Mouse (Mus musculus): Measurements from ENCODE around the gene Fbxo2.
"Not testable (repeated sequence)": the region's sequence is repeated elsewhere in the genome, so short reads cannot be mapped to it uniquely, and the experiment has no call there.

The Fbxo2 gene

GRCm38 (mm10) chr4:148160436-148161390 is at the start of gene Fbxo2, which contains the start of gene Fbxo44:
Fbxo2 (plus strand) TSS chr4:148160621.
Fbxo44 (minus strand) TSS chr4:148160482.
- DNase-seq = no peak

- no peak for DNase-seq
Observed at GRCm38 (mm10) chr4:148112519-148112918, 47.9 kb upstream of the Fbxo2 start.

- peak; percentile 87 for DNase-seq
Observed at GRCm38 (mm10) chr4:148114758-148115391, 45.5 kb upstream of the Fbxo2 start.

- DNase-seq = peak; percentile 59
Observed at GRCm38 (mm10) chr4:148115467-148115866, 45.0 kb upstream of the Fbxo2 start.

- no peak for DNase-seq
Observed at GRCm38 (mm10) chr4:148116657-148117056, 43.8 kb upstream of the Fbxo2 start.

DNA sequence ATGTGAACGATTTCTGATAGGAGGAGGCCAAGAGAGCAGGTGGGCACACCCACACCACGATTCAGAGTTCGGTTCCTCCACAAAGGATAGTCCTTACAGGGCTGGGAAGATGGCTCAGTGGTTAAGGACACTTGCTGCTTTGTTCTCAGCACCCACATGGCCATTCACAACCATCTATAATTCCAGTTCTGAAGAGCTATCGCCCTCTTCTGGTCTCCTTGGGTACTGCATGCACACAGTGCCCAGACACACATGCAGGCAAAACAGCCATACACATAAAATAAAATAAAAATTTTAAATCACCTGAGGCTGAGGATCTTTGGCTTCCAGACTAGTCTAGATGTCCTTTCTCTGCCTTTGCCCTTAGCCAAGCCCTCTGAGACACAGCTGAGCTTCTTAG is 43.0 kb upstream of the Fbxo2 start:
- DNase-seq = no peak

GRCm38 (mm10) chr4:148119578-148119977 is 40.8 kb upstream of the Fbxo2 start:
- DNase-seq = not testable (repeated sequence)

DNA sequence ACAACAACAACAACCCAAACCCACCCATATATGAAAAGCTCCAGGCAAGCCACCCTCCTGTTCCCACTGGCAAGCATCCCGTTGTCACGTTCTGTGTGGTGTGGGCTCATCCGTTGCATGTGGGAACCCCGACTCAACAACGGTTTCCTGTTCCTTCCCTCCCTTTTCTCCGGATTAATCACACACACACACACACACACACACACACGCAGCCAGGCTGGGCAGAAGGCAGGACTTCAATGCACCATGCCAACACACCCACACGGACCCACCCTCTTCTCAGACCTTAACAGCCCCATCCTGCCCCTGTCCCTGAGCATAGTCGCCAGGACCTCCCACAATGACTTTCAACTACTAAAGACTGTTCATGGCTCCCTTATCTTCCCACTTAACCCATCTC is 39.9 kb upstream of the Fbxo2 start:
- no peak for DNase-seq

GRCm38 (mm10) chr4:148121362-148121761 is 39.1 kb upstream of the Fbxo2 start:
- no peak for DNase-seq

DNA sequence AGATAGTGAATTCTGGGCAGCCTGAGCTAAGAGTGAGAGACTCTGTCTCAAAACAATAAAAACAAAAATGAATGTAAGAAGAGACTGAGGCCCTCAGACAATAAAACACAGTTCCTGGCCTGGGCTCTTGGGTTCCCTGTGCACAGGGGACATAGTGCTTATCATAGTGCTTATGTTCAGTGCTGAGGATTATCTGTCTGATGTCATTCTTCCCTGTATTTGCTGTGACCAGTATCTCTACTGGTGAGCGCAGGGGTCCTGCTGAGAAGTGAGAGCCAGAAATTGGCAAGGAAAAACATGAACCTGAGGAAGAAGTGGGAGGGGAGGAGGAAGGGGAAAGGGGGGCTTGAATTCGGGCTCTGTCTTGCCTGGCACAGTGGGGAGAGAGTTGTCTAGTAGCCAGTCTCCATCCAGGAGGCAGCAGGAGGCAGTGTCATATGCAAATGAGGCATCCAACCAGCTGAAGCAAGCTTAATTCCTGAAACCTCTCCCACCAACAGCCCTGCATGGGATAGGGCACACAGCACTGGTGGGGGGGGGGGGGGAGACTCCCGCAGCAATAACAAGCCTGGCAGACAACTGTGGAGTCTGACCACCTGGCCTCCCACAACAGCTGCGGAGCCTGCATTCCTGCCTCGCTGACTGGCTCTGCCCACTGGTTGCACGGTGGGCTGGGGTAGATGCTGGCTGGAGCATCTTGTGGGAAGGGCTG is 38.3 kb upstream of the Fbxo2 start:
- no peak for DNase-seq

- DNase-seq = no peak
Observed at GRCm38 (mm10) chr4:148122694-148123066, 37.7 kb upstream of the Fbxo2 start.

GRCm38 (mm10) chr4:148128241-148128640 is 32.2 kb upstream of the Fbxo2 start:
- DNase-seq = no peak

DNA sequence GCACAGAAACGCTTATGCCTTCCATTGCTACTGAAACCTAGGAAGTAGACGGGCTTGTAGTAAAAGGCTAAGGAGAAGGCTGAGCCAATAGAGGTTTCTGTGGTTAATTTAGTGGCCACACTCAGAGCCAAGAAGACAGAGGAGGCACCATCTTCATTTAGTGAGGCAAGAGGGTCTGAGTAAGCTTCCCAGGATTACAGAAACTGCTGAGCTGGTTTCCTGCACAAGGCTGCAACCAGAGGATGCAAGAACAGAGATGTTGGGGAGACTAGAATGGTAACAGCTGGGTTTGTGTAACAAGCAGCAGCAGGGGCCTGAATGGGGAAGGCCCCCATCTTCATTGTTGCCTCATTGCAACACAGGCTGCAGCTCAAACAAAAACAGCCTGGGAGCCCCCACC is 31.7 kb upstream of the Fbxo2 start:
- DNase-seq = no peak

DNA sequence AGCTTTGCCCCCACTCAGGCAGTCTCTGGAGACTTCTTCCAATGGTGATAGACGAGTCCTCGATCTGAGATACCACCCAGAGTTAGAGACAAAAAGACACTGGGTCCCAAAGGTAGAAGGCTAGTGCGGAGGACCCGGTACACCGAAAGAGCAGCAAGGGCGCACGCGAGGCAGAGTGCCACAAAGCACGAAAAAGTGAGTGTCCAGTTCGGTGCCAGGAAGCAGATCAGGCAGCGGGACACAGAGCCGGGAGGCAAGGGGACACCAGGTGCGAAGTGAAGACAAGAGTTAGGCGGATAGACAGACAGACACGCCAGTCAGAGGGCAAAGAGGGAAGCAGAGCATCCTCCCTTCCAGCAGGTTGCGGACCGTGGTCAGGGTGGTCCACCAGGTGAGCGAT is 30.3 kb upstream of the Fbxo2 start, which contains the start of gene Mad2l2:
Mad2l2 (plus strand) TSS at position 252 of the 400 bp plus-strand sequence.
- DNase-seq = no peak

- peak; percentile 42 for DNase-seq
Observed at GRCm38 (mm10) chr4:148130561-148131413, 29.6 kb upstream of the Fbxo2 start, which contains the start of gene Draxin. Draxin (minus strand) TSS chr4:148130698.

GRCm38 (mm10) chr4:148131497-148132081 is 28.8 kb upstream of the Fbxo2 start:
- no peak for DNase-seq

- no peak for DNase-seq
Observed at GRCm38 (mm10) chr4:148134988-148135387, 25.4 kb upstream of the Fbxo2 start.

DNA sequence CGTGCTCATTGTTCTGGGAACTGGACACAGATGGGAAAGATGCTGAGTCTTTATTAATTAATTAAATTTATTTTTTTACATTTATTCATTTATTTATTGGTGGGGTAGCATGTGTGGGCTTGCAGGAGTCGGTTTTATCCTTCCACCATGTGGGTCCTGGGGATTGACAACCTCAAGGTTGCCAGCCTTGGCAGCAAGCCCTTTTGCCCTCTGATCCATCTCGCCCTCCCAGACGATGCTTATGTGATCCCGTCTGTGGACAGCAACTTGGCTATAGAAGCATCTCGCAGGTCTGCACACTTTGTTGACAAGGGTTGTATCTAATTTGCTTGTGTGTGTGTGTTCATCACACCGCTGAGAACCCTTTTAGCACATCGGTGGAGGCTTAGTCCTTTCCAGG is 22.9 kb upstream of the Fbxo2 start:
- no peak for DNase-seq

DNA sequence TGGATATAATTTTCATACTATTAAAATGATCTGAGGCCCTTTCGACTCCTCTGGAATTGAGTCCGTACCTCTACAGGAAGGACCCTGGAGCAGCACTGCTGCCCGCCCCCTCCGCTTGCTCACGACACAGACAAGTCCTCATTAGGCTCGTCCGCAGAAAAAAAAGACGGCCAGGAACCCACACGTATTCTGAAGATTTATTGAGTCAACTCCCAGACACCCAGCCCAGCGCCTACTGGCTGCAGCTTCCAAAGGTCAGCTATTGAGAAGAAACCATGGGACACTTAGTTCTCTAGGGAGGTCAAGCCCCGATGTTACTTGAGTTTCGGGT is 20.7 kb upstream of the Fbxo2 start:
- no peak for DNase-seq

DNA sequence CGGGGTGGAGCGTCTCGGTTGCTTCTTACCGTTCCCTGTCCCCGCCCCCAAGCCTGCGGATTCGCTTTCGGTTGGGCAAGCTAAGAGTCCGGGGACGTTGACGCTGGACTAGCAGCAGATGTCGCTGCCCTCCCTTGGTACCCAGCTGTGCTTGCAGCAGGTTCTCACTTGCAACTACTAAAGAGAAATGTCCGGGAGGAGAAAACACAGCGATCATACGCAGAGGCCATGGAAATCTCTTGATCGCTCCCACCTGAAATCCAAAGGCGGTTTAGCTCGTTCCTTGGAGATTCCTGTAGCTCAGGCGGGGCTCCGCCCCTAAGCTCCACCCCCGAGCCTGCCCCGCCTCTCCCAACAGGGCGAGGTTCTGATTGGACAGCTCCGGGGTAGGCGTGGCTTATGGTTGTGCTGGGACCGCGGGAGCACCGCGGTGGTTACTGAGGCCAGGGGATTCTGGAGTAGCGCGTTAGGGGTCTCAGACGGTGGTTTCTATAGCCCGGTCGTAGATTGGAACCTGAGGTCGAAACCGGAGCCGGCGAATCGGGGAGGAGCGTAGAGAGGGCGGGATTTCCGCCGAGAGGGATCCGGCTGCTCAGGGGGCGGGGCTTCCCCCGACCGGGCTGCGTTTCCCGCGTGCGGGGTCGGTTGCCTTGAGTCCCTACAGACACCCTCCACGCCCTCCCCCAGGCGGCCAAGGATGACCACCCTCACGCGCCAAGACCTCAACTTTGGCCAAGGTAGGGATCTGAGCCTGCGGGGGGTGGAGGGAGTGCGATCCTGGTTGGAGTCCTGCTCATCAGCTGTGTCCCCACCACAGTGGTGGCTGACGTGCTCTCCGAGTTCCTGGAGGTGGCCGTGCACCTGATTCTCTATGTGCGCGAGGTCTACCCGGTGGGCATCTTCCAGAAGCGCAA is 20.1 kb upstream of the Fbxo2 start:
- DNase-seq = peak; percentile 98

DNA sequence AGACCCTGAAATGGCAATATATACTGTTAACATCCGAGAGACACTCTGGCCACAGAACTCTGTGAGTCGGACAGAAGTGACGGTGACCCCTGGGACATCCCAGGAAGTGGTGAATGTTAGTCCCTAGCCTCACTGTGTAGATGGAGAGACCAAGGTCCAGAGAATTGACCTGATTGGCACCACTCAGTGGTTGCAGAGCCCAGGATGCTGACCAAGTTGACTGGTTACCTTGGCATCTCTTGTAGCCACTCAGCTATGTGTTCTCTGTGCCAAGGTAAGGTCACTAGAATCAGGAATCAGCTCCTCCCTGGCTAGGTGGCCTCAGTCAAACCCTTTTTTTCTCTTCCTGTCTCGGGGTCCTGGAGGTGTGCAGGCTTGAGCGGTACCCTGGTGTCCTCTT is 16.7 kb upstream of the Fbxo2 start:
- no peak for DNase-seq
